Mouse (Mus musculus) cerebellum, adult (tissue): ENCODE results near the gene Kat14.

Source experiments
- ATAC-seq: cut with Nextera tagmentation; 2 replicates; pipeline ENCODE4 v1.9.2; 2017; ENCODE audit warnings: mild to moderate bottlenecking, moderate library complexity, mixed read lengths; ENCODE audit not compliant: insufficient number of reproducible peaks, low FRiP score, low TSS enrichment

Kat14 gene

GRCm38 (mm10) chr2:144446360-144446999 is 77.7 kb downstream of the Kat14 start:
- ATAC-seq, result no peak

GRCm38 (mm10) chr2:144450378-144450777 is 81.6 kb downstream of the Kat14 start:
- no peak for ATAC-seq

GRCm38 (mm10) chr2:144452364-144453008 is 83.7 kb downstream of the Kat14 start:
- ATAC-seq, result peak; percentile 81
